Mouse (Mus musculus) olfactory bulb, adult 2 months (tissue): ENCODE data around the gene Abcg4. TPM values are rescaled to one million over a fixed set of nuclear protein-coding genes. Genes with fewer than 3 reads are reported as not detected.

Source experiments
- H3K27ac ChIP-seq: fragments of 200-500 bp; 2 replicates; pipeline ENCODE4 v1.5.1; 2012; ENCODE audit warnings: low read depth, low read length; ENCODE audit not compliant: insufficient read depth
- H3K4me1 ChIP-seq: fragments of 200-500 bp; 2 replicates; pipeline ENCODE4 v1.6.1; 2012; ENCODE audit warnings: low read length; ENCODE audit not compliant: control insufficient read depth, insufficient read depth
- H3K4me3 ChIP-seq: fragments of 200-500 bp; 2 replicates; pipeline ENCODE4 v1.5.1; 2012; ENCODE audit warnings: mild to moderate bottlenecking, low read depth, low read length, moderate library complexity; ENCODE audit not compliant: insufficient read depth
- CTCF ChIP-seq: fragments of 200-500 bp; IDR thresholded peaks from 2 replicates; pipeline ENCODE4 v1.5.1; 2012; ENCODE audit warnings: low read depth, mild to moderate bottlenecking, low read length, moderate library complexity; ENCODE audit not compliant: insufficient read depth
- POLR2A ChIP-seq: fragments of 200-500 bp; IDR thresholded peaks from 2 replicates; pipeline ENCODE4 v1.6.1; 2012; ENCODE audit warnings: mild to moderate bottlenecking, low read depth, low read length, moderate library complexity; ENCODE audit not compliant: insufficient read depth
- WGBS: fragments of 180-500 bp; shearing (Covaris S2); methylation state at CpG from one replicate; pipeline ENCODE4 v1.1.7; 2018; 5-methylcytosine and 5-hydroxymethylcytosine counted together
- polyA plus RNA-seq: library from polyadenylated mRNA; stranded (reverse); fragments of >200 nt; gene quantifications from 2 replicates; pipeline ENCODE4 v1.2.4, GENCODE M21; 2012; ENCODE audit warnings: low replicate concordance; ENCODE audit not compliant: missing spikeins, insufficient read depth, insufficient read length

The Abcg4 gene
- polyA plus RNA-seq, 1 experiment: not detected

- Histone ChIP-seq H3K27ac (0 out of 2 replicates have a peak overlapping the region, but pooled peaks have one; percentile 43), H3K4me1 (peaks cover 42% of the 10 kb centered on the region), H3K4me3 (no peak overlapping the region)
- 41% methylated on average over 26 of the region's 26 CpGs for WGBS
- TF ChIP-seq POLR2A (no peak), CTCF (no peak; the same call in 1 of the 2 replicates)
Observed at GRCm38 (mm10) chr9:44249181-44250146, 39.0 kb downstream of the Abcg4 start.

GRCm38 (mm10) chr9:44247907-44248306 is 40.5 kb downstream of the Abcg4 start:
- TF ChIP-seq POLR2A: no peak
- no peak for TF ChIP-seq CTCF
- peaks cover 31% of the 10 kb centered on the region for H3K4me1 ChIP-seq
- no peak overlapping the region for H3K27ac ChIP-seq
- 91% methylated on average over 6 of the region's 6 CpGs for WGBS
- H3K4me3 ChIP-seq: no peak overlapping the region

DNA sequence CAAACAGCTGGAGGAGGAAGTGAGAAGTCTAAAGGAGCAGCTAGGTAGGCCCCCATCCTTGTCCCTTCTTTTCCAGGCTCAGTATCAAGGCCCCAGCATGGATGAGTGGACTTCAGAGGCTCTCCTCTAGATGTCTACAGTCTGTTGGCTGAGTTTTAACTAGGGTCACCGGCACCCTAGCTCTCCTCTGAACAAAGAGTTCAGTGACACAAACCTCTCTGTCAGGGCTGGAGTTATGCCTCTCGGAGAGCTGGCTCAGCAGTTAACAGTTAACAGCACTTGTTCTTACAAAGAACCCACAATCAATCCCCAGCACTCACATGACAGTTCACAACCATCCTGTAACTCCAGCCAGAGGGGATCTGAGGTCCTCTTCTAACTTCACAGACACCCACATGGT is 44.8 kb downstream of the Abcg4 start:
- H3K4me3 ChIP-seq: no peak overlapping the region
- 60% methylated on average over 2 of the region's 2 CpGs for WGBS
- H3K27ac ChIP-seq: no peak overlapping the region

DNA sequence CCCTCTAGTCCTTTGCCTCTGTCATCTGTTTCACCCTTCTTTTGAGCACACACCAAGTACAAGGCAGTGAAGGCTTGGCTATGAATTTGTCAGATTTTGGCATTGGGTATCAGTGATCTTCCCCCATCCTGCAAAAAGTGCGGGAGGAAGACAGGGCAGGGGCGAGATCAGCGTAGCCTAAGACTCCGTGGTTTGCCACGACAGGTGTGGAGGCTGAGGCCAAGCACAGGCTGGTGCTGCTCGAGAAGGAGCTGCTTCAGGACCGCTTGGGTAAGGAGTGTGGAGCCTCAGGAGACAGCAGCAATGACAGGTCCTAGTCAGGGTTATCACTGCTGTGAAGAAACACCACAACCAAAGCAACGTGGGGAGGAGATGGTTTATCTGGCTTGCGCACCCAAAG is 47.0 kb downstream of the Abcg4 start:
- no peaks in the 10 kb centered on the region for H3K4me1 ChIP-seq
- no peak for TF ChIP-seq POLR2A
- no peak for TF ChIP-seq CTCF
- 82% methylated on average over 9 of the region's 9 CpGs for WGBS
- no peak overlapping the region for H3K4me3 ChIP-seq
- H3K27ac ChIP-seq: no peak overlapping the region

More for the DNA sequence above, 44.8 kb downstream of the Abcg4 start:
- no peaks in the 10 kb centered on the region for H3K4me1 ChIP-seq
- TF ChIP-seq CTCF: no peak
- no peak for TF ChIP-seq POLR2A

DNA sequence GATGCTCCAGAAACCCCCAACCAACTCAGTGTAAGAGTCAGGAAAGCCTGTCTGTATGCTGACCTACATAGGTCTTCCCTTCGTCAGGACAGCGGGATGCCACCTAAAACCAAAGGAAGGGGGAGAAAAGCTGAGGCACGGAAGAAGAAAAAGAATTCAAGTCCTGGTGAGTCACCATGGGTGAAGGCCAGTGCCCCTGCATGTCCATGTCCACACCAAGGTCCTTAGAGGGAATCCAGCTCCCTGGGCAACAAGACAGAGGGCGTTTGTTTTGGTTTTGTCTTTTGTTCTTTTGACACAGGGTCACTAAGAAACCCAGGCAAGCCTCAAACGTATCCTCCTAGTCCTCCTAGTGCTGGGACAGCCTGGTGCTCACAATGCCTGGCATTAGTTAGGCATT is 47.5 kb downstream of the Abcg4 start:
- H3K4me1 ChIP-seq: no peaks in the 10 kb centered on the region
- TF ChIP-seq POLR2A (no peak), CTCF (no peak)
- H3K4me3 ChIP-seq: no peak overlapping the region
- H3K27ac ChIP-seq: no peak overlapping the region
- 55% methylated on average over 5 of the region's 5 CpGs for WGBS

DNA sequence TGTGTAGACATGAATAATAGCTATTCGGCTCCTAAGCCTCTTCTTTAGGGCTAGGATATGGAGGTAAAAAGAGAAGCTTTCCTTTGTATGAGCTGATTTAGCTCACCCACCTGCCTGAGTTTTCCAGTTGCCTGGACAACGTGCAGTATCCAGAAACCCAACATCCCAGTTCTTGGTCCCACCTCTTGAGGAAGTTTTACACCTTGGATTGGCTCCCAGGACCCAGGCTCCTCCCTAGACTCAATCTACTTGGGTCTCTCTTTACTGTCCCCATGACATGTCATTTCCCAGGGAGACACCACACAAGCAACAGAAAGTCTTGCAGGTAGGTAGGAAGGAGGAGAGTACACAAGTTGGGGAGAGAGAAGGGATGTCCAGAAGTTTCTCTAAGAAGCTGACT is 48.0 kb downstream of the Abcg4 start, which contains the start of gene Ccdc153:
Ccdc153 (plus strand) TSS at position 278 of the 400 bp plus-strand sequence.
- TF ChIP-seq CTCF (no peak), POLR2A (no peak)
- H3K4me1 ChIP-seq: no peaks in the 10 kb centered on the region
- H3K27ac ChIP-seq: no peak within 1 kb of the TSS
- 58% methylated on average over 2 of the region's 2 CpGs for WGBS
- H3K4me3 ChIP-seq: no peak within 1 kb of the TSS

- H3K27ac ChIP-seq: no peak overlapping the region
- no peak for TF ChIP-seq POLR2A
- no peak for TF ChIP-seq CTCF
- H3K4me3 ChIP-seq: no peak overlapping the region
- no peaks in the 10 kb centered on the region for H3K4me1 ChIP-seq
- WGBS: 4% methylated on average over 5 of the region's 5 CpGs
Observed at GRCm38 (mm10) chr9:44239447-44239846, 49.0 kb downstream of the Abcg4 start.

DNA sequence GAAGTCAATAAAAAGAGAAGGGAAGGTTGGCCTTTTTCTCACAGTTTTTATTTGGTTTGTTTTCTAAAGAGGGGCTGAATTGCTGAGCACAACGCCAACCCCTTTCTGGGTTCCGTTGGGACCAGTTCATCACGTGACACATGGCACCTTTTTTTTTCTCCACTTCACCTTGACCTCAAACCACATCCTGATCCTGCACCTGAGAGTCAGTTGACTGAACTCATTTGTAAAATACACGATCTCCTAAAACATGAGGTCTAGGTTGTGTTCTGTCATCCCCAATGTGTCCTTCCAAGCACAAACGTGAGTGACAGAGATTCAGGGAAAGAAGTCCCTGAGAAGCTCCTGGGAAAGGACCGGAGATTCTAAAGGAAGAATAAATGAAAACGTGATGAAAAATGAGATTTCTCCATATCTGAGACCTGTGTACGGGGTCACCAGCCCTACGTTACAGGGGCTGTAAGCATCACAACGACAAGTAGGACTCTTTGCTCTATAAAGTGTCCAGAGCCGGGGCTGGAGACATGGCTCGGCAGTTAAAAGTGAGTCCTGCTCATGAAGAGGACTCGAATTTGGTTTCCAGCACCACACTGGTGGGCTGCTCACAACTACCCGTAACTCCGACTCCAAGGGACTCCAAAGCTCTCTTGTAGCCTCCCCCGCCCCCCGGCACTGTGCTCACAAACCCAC is 49.8 kb downstream of the Abcg4 start:
- WGBS: 80% methylated on average over 17 of the region's 17 CpGs

DNA sequence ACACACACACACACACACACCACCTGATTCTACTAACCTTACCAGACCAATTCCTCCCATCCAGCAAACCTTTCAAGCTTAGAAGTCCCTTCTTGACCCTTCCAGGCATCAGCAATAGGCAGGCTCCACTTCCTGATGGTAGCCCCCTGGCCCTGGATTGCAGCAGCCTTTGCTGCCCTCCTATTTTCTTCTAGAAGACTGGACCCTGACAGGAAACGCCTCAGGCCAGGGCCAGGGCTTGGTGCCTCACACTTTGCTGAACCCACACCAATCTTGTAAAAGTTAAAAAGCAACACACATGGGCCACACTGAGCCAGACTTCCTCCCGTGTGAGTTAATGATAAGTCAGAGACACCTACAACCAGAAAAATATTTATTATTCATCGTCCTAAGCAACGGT is 51.3 kb downstream of the Abcg4 start:
- Histone ChIP-seq H3K4me1 (no peaks in the 10 kb centered on the region), H3K27ac (no peak overlapping the region), H3K4me3 (no peak overlapping the region)
- TF ChIP-seq CTCF (no peak), POLR2A (no peak)
- WGBS: 84% methylated on average over 4 of the region's 4 CpGs

More for the DNA sequence above, 49.8 kb downstream of the Abcg4 start:
- Histone ChIP-seq H3K27ac (no peak overlapping the region), H3K4me1 (no peaks in the 10 kb centered on the region), H3K4me3 (no peak overlapping the region)
- TF ChIP-seq POLR2A (no peak), CTCF (no peak)
